In the genomic region with DNA sequence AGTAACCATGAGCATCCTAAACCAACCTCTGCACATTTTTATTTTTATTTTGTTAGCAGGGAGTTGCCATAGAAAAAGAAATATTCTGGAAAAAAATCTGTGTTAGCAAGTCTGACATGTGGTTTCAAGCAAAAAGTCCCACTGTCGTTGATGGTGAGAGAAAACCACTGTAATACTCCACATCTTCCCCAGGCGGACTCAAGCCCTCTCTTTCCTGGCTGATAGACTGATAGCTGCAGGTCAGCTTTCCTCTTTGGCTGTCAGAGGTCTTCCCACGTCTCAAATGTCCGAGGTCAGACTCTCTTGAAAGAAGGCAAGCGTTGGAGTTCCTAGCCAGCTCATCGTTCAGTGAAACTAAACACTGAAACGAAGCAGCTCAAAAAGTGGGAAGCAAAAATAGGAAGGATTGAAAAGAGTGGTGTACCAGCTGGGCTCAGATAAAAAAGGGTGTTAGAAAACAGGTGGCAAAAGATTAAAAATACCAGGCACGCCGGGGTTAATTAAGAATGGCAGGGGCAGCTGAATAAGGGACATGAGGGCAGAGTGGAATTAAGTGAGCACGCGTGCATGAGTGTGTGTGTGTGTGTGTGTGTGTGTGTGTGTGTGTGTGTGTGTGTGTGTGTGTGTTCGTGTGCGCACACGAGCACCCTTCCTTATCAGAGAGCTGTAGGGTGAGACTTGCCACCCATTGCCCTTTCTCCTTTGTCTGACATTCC, we compare ENCODE assay signal across 21 mouse cellular contexts. TPM values are rescaled to one million over a fixed set of nuclear protein-coding genes. Genes with fewer than 3 reads are reported as not detected.
DNase-seq lines count a peak whose midpoint lies in the region; ATAC-seq and TF ChIP-seq lines count a peak whose summit lies in the region.
"Had no signal": no experiment of that assay in that cellular context is flagged by ENCODE, and none has a peak within 500 bp of the region (broad histone marks: within the 10 kb centered on the region; RNA-seq: fewer than 3 reads in every experiment).

No protein-coding gene starts in this region.

- no peak overlapping the region for H3K27ac ChIP-seq in kidney, embryonic 15.5 days
- H3K27ac ChIP-seq: embryonic facial prominence, embryonic 15.5 days; hindbrain, embryonic 10.5 days; limb, embryonic 15.5 days; liver, embryonic 15.5 days had no signal

- ATAC-seq in kidney, embryonic 15.5 days (replicated peaks; ENCODE audit: low FRiP score) = peak; percentile 43; the same call in 1 of the 2 replicates
- ATAC-seq: forebrain, embryonic 16.5 days had no signal

- DNase-seq in embryo, embryonic 10.5 days (ENCODE audit: low spot score) = peak; percentile 4
- no peak for DNase-seq in embryo, embryonic 10 days (ENCODE audit: low spot score)
- no peak for DNase-seq in kidney, postnatal 4 days
- peak; percentile 5 for DNase-seq in embryo, embryonic 9.5 days (ENCODE audit: extremely low spot score)
- DNase-seq in frontal cortex, adult 2 months (ENCODE audit: extremely low spot score in 1 of 2, low spot score in 1 of 2) = no peak
- no peak for DNase-seq in urinary bladder, postnatal 10 days (ENCODE audit: low spot score)
- DNase-seq: adrenal gland, postnatal 25 days; cerebellum, adult 2 months; cerebellum, postnatal 36 days; kidney, adult 8-10 months; lung, postnatal 10 days; right cerebral cortex, adult 18-20 months; thymus, postnatal 36 days had no signal

- H3K4me2 ChIP-seq in kidney, embryonic 15.5 days = 0 out of 2 replicates have a peak overlapping the region, but pooled peaks have one; percentile 12
- H3K4me2 ChIP-seq in myocyte (ENCODE audit: low read depth) = no peak overlapping the region
- H3K4me2 ChIP-seq: embryonic facial prominence, embryonic 15.5 days; limb, embryonic 15.5 days; liver, embryonic 15.5 days had no signal

- no peak overlapping the region for H3K4me3 ChIP-seq in kidney, embryonic 15.5 days (replicated peaks)
- H3K4me3 ChIP-seq in myocyte = no peak overlapping the region
- H3K4me3 ChIP-seq: embryonic facial prominence, embryonic 15.5 days; hindbrain, embryonic 10.5 days; limb, embryonic 15.5 days; liver, embryonic 15.5 days; megakaryocyte, embryonic 14.5 days had no signal

- no peaks in the 10 kb centered on the region for H3K9me3 ChIP-seq in kidney, embryonic 15.5 days (replicated peaks)
- H3K9me3 ChIP-seq: embryonic facial prominence, embryonic 15.5 days; hindbrain, embryonic 10.5 days; limb, embryonic 15.5 days; liver, embryonic 15.5 days; megakaryocyte, embryonic 14.5 days had no signal

- H3K4me1 ChIP-seq in kidney, embryonic 15.5 days = peaks cover 6% of the 10 kb centered on the region; the same call in 1 of the 2 replicates
- H3K4me1 ChIP-seq: embryonic facial prominence, embryonic 15.5 days; hindbrain, embryonic 10.5 days; limb, embryonic 15.5 days; liver, embryonic 15.5 days had no signal

- WGBS in kidney, embryonic 15.5 days = 36% methylated on average over 14 of the region's 14 CpGs

- no peaks in the 10 kb centered on the region for H3K27me3 ChIP-seq in kidney, embryonic 15.5 days
- H3K27me3 ChIP-seq in myocyte (ENCODE audit: control insufficient read depth, insufficient read depth, insufficient read length) = no peaks in the 10 kb centered on the region
- H3K27me3 ChIP-seq: embryonic facial prominence, embryonic 15.5 days; limb, embryonic 15.5 days; liver, embryonic 15.5 days; megakaryocyte, embryonic 14.5 days had no signal

- no peaks in the 10 kb centered on the region for H3K36me3 ChIP-seq in kidney, embryonic 15.5 days
- H3K36me3 ChIP-seq in myocyte (ENCODE audit: control insufficient read depth, insufficient read depth) = no peaks in the 10 kb centered on the region
- H3K36me3 ChIP-seq: embryonic facial prominence, embryonic 15.5 days; hindbrain, embryonic 10.5 days; limb, embryonic 15.5 days; liver, embryonic 15.5 days had no signal

- no peaks in the 10 kb centered on the region for H3K79me2 ChIP-seq in myocyte (ENCODE audit: control insufficient read depth, insufficient read depth)

- H3K9ac ChIP-seq in kidney, embryonic 15.5 days = no peak overlapping the region
- H3K9ac ChIP-seq: embryonic facial prominence, embryonic 15.5 days; limb, embryonic 15.5 days; liver, embryonic 15.5 days had no signal

- H3ac ChIP-seq in myocyte (ENCODE audit: control insufficient read depth, insufficient read length) = no peak overlapping the region

- no peak for TF ChIP-seq POLR2A in myocyte (IDR thresholded peaks at IDR 0.05; ENCODE audit: insufficient read length, low read depth)

TF ChIP-seq in myocyte, 11 proteins besides CTCF, POLR2A, EP300 and RAD21:
- peak; percentile 64 to 86 (median 81) for TF ChIP-seq MYOG (IDR thresholded peaks at IDR 0.05; ENCODE audit: control insufficient read depth in 1 of 3, insufficient read depth in 1 of 3, insufficient read length in 2 of 3, low read depth in 2 of 3)
- TF ChIP-seq USF1 (IDR thresholded peaks at IDR 0.05; ENCODE audit: low read depth) = no peak
- TF ChIP-seq REST (IDR thresholded peaks at IDR 0.05; ENCODE audit: insufficient read depth, insufficient read length) = no peak
- no peak for TF ChIP-seq POLR2AphosphoS2 (IDR thresholded peaks at IDR 0.05; ENCODE audit: insufficient read length, low read depth)
- TF ChIP-seq CEBPB (IDR thresholded peaks at IDR 0.05; ENCODE audit: insufficient read depth, poor library complexity, severe bottlenecking) = 0 out of 2 replicates have a peak, but pooled peaks have one; percentile 17
- peak; percentile 75 for TF ChIP-seq TCF3 (IDR thresholded peaks at IDR 0.05; ENCODE audit: insufficient read length, low read depth)
- TF ChIP-seq MAX (IDR thresholded peaks at IDR 0.05; ENCODE audit: low read depth) = no peak
- peak; percentile 95 for TF ChIP-seq TCF12 (IDR thresholded peaks at IDR 0.05; ENCODE audit: insufficient read depth, poor library complexity, severe bottlenecking)
- no peak for TF ChIP-seq E2F4 (IDR thresholded peaks at IDR 0.05; ENCODE audit: insufficient read depth)
- peak; percentile 96 to 98 (median 97) for TF ChIP-seq MYOD1 (IDR thresholded peaks at IDR 0.05; ENCODE audit: control insufficient read depth in 1 of 3, insufficient read length in 2 of 3, low read depth in 2 of 3)
- TF ChIP-seq SRF (IDR thresholded peaks at IDR 0.05; ENCODE audit: control insufficient read depth, insufficient read length, low read depth) = no peak

RNA-seq across cellular contexts. Expression of a gene that starts 55.5 kb away (rescaled TPM):
- 2.8 and 2.9 TPM in 2 replicates for polyA plus RNA-seq in kidney, embryonic 15.5 days (2015; fragmentation: Nextera tagmentation; extraction: Ambion mirVana)
- polyA plus RNA-seq in myocyte (2012; fragmentation: generic; extraction: Trizol) = 8.0 TPM
- polyA plus RNA-seq in frontal cortex, adult 2 months (2012; rRNA removed) = 2.4 and 3.1 TPM in 2 replicates

Comparison
In these comparisons a context has a peak if more than half of its experiments do, and no peak if none do; other contexts are left out.
1. DNase-seq: peak in embryo, embryonic 10.5 days (single experiment) and embryo, embryonic 9.5 days (single experiment); none in embryo, embryonic 10 days (single experiment), kidney, postnatal 4 days (0 of 2), frontal cortex, adult 2 months (0 of 2) and urinary bladder, postnatal 10 days (single experiment).